Mouse (Mus musculus): Measurements from ENCODE around the gene Dnajc12. TPM values are rescaled to one million over a fixed set of nuclear protein-coding genes. Genes with fewer than 3 reads are reported as not detected.
A peak's percentile ranks its signal among the peaks of the same experiment; 100 is the strongest.
"Not testable (repeated sequence)": the region's sequence is repeated elsewhere in the genome, so short reads cannot be mapped to it uniquely, and the experiment has no call there.

Dnajc12 gene
- polyA plus RNA-seq (2015; fragmentation: Nextera tagmentation; extraction: Ambion mirVana): 18.0 and 20.3 TPM in 2 replicates

- Histone ChIP-seq H3K36me3 (replicated peaks) (no peaks in the 10 kb centered on the region), H3K4me1 (peaks cover 14% of the 10 kb centered on the region), H3K9me3 (no peaks in the 10 kb centered on the region), H3K27me3 (replicated peaks) (peaks cover 3% of the 10 kb centered on the region; the same call in 1 of the 2 replicates), H3K27ac (peak within 1 kb of the TSS; percentile 73), H3K9ac (peak within 1 kb of the TSS; percentile 60), H3K4me3 (peak within 1 kb of the TSS; percentile 53), H3K4me2 (peak within 1 kb of the TSS; percentile 77)
- ATAC-seq (replicated peaks): peak; percentile 95
- under 1% methylated on average over 28 of the region's 28 CpGs for WGBS
Observed at GRCm38 (mm10) chr10:63382372-63383279, at the start of gene Dnajc12. Dnajc12 (plus strand) TSS chr10:63382443.

- WGBS: 61% methylated on average over 13 of the region's 13 CpGs
- no peak for ATAC-seq (replicated peaks)
- Histone ChIP-seq H3K4me2 (peak overlapping the region; percentile 85), H3K27me3 (replicated peaks) (no peaks in the 10 kb centered on the region), H3K9me3 (no peaks in the 10 kb centered on the region), H3K4me1 (peaks cover 25% of the 10 kb centered on the region), H3K9ac (peak overlapping the region; percentile 13; the same call in 1 of the 2 replicates), H3K27ac (no peak overlapping the region), H3K4me3 (peak overlapping the region; percentile 90), H3K36me3 (replicated peaks) (no peaks in the 10 kb centered on the region)
Observed at GRCm38 (mm10) chr10:63336901-63337300, 45.3 kb upstream of the Dnajc12 start.

DNA sequence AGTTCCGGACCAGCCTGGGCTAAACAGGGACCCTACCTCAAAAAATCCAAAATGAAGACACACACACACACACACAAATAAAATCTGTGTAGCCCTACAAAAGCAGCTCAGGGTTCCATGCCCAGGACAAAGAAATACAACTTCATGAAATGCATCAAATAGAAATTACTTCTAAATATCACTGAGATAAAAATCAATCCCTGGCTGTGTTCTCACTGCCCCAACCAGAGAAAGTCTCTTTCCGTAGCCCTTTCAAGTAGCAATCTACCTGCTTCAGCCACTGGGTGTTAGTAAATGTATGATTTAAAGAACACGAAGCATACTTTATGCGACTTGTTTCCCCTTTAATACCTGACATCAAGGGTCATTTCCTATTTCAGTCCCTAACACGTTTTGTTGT, 44.9 kb upstream of the Dnajc12 start:
- 0 out of 2 replicates have a peak overlapping the region, but pooled peaks have one; percentile 25 for H3K9ac ChIP-seq
- no peaks in the 10 kb centered on the region for H3K9me3 ChIP-seq
- peaks cover 25% of the 10 kb centered on the region for H3K4me1 ChIP-seq
- H3K27ac ChIP-seq: no peak overlapping the region
- H3K36me3 ChIP-seq (replicated peaks): no peaks in the 10 kb centered on the region
- peak overlapping the region; percentile 90 for H3K4me3 ChIP-seq
- H3K27me3 ChIP-seq (replicated peaks): no peaks in the 10 kb centered on the region
- WGBS: 30% methylated on average over 5 of the region's 5 CpGs
- ATAC-seq (replicated peaks): no peak
- peak overlapping the region; percentile 85 for H3K4me2 ChIP-seq

DNA sequence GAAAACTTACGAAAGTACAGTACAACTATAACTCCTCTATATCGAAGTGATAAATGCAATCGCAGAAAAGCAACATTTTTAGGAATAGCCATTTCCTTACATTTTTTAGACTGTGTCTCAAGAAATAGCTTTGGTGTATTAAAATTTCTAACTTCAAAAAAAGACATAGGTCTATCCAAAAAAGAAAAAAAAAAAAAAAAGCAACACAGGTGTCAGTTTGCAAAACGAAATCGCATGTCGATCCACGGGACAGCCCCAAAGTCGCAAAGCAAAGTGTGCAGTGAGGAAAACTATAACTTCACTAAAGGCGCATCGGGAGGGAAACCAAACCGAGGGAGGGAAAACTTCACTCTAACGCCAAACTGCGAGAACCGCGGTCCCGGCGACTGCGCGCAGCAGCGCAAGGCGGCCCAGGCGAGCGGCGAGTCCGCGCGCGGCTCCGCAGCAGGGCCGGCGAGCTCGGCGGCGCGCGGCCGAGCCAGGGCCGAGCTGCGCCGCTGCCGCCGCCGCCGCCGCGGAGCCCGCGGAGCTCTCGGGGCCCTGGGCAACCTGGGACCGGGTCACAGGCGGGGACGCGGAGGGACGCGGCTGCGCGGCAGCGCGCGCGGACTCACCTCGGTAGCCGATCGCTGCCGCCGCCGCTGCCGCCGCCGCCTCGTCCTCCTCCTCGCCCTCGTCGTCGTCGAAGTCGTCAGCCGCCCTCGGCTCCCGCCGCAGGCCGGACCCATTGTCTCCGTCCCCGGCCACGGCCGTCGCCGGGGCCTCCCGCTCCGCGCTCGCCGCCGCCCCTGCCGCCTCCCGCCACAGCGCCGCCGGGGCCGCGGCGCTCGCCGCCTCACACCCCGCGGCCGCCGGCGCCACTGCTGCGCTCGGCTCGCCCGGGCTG, 44.0 kb upstream of the Dnajc12 start:
- Histone ChIP-seq H3K27ac (peak overlapping the region; percentile 94), H3K4me3 (peak overlapping the region; percentile 90), H3K9me3 (no peaks in the 10 kb centered on the region), H3K9ac (peak overlapping the region; percentile 91), H3K36me3 (replicated peaks) (no peaks in the 10 kb centered on the region), H3K27me3 (replicated peaks) (no peaks in the 10 kb centered on the region), H3K4me2 (peak overlapping the region; percentile 85), H3K4me1 (peaks cover 25% of the 10 kb centered on the region)
- WGBS: 2% methylated on average over 77 of the region's 113 CpGs
- ATAC-seq (replicated peaks): peak; percentile 88

DNA sequence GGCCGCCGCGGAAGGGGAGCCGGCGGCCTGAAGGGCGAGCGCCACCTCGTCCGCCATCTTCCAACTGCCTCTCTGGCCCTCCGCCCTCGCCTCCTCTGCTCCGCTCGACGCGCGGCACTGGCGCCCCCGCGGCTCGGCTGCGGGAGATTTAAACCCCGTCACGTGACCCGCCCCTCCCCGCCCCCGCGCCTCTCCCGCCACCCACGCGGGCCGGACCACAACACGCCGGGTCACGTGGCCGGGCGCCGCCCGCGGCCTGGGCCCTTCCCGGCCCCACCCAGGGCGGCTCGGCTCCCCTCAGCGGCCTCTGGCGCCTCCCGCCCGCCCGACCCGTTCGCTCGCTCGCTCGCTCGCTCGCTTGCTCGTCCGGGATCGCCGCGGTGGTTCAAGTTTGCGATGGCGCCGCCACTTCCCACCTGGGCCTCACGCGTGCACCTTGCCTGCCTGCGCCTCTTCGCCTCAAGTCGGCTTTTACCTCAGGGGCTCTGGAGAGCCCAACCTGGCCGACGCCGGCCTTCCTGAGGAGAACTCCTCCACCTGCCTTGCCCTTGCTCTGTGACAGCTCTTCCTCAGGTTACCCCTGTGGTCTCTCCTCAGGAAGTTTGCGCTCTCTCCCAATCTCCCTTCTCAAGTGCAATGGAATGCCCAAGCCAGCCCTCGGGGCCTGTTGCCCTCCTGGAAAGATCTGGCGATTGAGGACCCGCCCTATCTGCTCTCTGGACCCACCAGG, 43.2 kb upstream of the Dnajc12 start:
- H3K4me1 ChIP-seq: peaks cover 25% of the 10 kb centered on the region
- peak overlapping the region; percentile 94 for H3K27ac ChIP-seq
- H3K4me3 ChIP-seq: peak overlapping the region; percentile 90
- ATAC-seq (replicated peaks): peak; percentile 97
- peak overlapping the region; percentile 85 for H3K4me2 ChIP-seq
- no peaks in the 10 kb centered on the region for H3K9me3 ChIP-seq
- no peaks in the 10 kb centered on the region for H3K27me3 ChIP-seq (replicated peaks)
- 2% methylated on average over 72 of the region's 74 CpGs for WGBS
- no peaks in the 10 kb centered on the region for H3K36me3 ChIP-seq (replicated peaks)
- H3K9ac ChIP-seq: peak overlapping the region; percentile 91

DNA sequence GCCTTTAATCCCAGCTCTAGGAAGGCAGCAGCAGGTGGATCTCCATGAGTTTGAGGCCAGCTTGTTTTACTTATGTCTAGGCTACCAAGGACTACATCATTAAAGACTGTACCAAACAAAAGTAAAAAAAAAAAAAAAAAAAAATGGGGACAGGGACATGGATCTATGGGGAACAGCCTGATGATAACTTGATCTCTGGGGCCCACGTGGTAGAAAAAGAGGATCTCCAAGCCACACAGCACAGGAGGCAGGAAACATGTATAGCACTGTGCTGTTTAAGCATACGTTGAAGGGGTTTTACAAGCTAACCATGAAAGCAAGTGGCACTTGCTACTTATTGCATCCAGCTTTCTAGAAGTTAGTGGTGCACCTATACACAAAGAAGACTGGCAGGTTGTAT, 40.9 kb upstream of the Dnajc12 start:
- WGBS: 83% methylated on average over 2 of the region's 2 CpGs
- H3K27me3 ChIP-seq (replicated peaks): no peaks in the 10 kb centered on the region
- H3K9ac ChIP-seq: no peak overlapping the region
- no peaks in the 10 kb centered on the region for H3K9me3 ChIP-seq
- H3K4me1 ChIP-seq: peaks cover 20% of the 10 kb centered on the region
- no peak overlapping the region for H3K27ac ChIP-seq
- no peaks in the 10 kb centered on the region for H3K36me3 ChIP-seq (replicated peaks)
- H3K4me2 ChIP-seq: no peak overlapping the region
- no peak for ATAC-seq (replicated peaks)
- H3K4me3 ChIP-seq: no peak overlapping the region

DNA sequence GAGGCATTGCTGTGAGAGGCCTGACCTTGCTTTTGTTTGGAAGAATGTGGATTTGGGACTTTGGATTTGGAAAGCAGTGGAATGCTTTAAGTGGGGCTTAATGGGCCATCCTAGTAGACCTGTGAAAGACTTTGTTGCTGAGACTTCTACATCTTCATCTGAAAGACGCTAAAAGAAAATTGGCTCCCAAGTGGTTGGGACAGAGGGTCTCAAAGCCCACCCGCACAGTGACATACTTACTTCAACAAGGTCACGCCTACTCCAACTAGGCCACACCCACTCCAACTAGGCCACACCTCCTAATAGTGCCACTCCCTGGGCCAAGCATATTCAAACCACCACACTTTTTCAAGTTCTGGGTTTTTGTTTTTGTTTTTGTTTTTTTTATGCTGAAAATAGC, 37.5 kb upstream of the Dnajc12 start:
- no peaks in the 10 kb centered on the region for H3K4me1 ChIP-seq
- no peak overlapping the region for H3K4me3 ChIP-seq
- H3K36me3 ChIP-seq (replicated peaks): no peaks in the 10 kb centered on the region
- no peak overlapping the region for H3K4me2 ChIP-seq
- no peak for ATAC-seq (replicated peaks)
- H3K27ac ChIP-seq: no peak overlapping the region
- H3K9ac ChIP-seq: no peak overlapping the region
- H3K9me3 ChIP-seq: no peaks in the 10 kb centered on the region
- H3K27me3 ChIP-seq (replicated peaks): no peaks in the 10 kb centered on the region
- 92% methylated on average over 3 of the region's 3 CpGs for WGBS

- Histone ChIP-seq H3K9ac (no peak overlapping the region), H3K27me3 (replicated peaks) (no peaks in the 10 kb centered on the region), H3K4me1 (no peaks in the 10 kb centered on the region), H3K27ac (no peak overlapping the region), H3K36me3 (replicated peaks) (no peaks in the 10 kb centered on the region), H3K4me2 (no peak overlapping the region), H3K4me3 (no peak overlapping the region), H3K9me3 (no peaks in the 10 kb centered on the region)
- 38% methylated on average over 3 of the region's 3 CpGs for WGBS
- no peak for ATAC-seq (replicated peaks)
Observed at GRCm38 (mm10) chr10:63348291-63348690, 34.0 kb upstream of the Dnajc12 start.

- Histone ChIP-seq H3K27me3 (replicated peaks) (no peaks in the 10 kb centered on the region), H3K4me3 (no peak overlapping the region), H3K9ac (no peak overlapping the region), H3K36me3 (replicated peaks) (no peaks in the 10 kb centered on the region), H3K9me3 (no peaks in the 10 kb centered on the region), H3K27ac (no peak overlapping the region), H3K4me1 (no peaks in the 10 kb centered on the region), H3K4me2 (no peak overlapping the region)
- no peak for ATAC-seq (replicated peaks)
- 91% methylated on average over 7 of the region's 7 CpGs for WGBS
Observed at GRCm38 (mm10) chr10:63350666-63351065, 31.6 kb upstream of the Dnajc12 start.

DNA sequence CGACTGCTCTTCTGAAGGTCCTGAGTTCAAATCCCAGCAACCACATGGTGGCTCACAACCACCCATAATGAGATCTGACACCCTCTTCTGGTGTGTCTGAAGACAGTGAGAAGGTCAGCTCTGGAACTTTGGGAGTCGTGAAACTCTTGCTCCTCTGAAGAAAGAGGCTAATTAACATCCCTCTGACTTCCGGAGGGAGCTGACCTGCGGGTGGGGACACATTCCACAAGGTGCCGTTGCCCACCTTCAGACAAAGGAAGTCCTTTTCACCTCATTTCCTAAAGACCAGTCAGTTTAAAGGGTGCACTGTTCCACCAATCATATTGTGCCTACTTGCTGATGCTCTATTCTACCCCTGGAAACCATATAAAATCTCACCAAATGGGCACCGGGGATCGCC, 31.1 kb upstream of the Dnajc12 start:
- H3K36me3 ChIP-seq (replicated peaks); H3K9me3 ChIP-seq; H3K4me1 ChIP-seq; ATAC-seq (replicated peaks); H3K27me3 ChIP-seq (replicated peaks); H3K27ac ChIP-seq; H3K4me3 ChIP-seq; H3K4me2 ChIP-seq; H3K9ac ChIP-seq: not testable (repeated sequence)
- 92% methylated on average over 7 of the region's 7 CpGs for WGBS

- Histone ChIP-seq H3K4me1 (no peaks in the 10 kb centered on the region), H3K4me3 (no peak overlapping the region), H3K27ac (no peak overlapping the region), H3K27me3 (replicated peaks) (no peaks in the 10 kb centered on the region), H3K9me3 (no peaks in the 10 kb centered on the region), H3K36me3 (replicated peaks) (no peaks in the 10 kb centered on the region), H3K9ac (no peak overlapping the region), H3K4me2 (no peak overlapping the region)
- WGBS: 77% methylated on average over 5 of the region's 5 CpGs
- no peak for ATAC-seq (replicated peaks)
Observed at GRCm38 (mm10) chr10:63352111-63352510, 30.1 kb upstream of the Dnajc12 start.

- no peaks in the 10 kb centered on the region for H3K9me3 ChIP-seq
- no peaks in the 10 kb centered on the region for H3K36me3 ChIP-seq (replicated peaks)
- H3K4me3 ChIP-seq: no peak overlapping the region
- H3K27ac ChIP-seq: no peak overlapping the region
- H3K27me3 ChIP-seq (replicated peaks): no peaks in the 10 kb centered on the region
- no peak overlapping the region for H3K9ac ChIP-seq
- 72% methylated on average over 1 of the region's 1 CpGs for WGBS
- H3K4me1 ChIP-seq: no peaks in the 10 kb centered on the region
- H3K4me2 ChIP-seq: no peak overlapping the region
- ATAC-seq (replicated peaks): no peak
Observed at GRCm38 (mm10) chr10:63360502-63360901, 21.7 kb upstream of the Dnajc12 start.

All from midbrain, embryonic 15.5 days (tissue).